Mouse (Mus musculus) ES-CJ7 (cell line): ENCODE results near the gene Camta1.

Source experiments
- DNase-seq: peaks from one replicate; pipeline ENCODE4 v3.0.0; 2011; ENCODE audit warnings: low read depth, low spot score

The Camta1 gene

DNA sequence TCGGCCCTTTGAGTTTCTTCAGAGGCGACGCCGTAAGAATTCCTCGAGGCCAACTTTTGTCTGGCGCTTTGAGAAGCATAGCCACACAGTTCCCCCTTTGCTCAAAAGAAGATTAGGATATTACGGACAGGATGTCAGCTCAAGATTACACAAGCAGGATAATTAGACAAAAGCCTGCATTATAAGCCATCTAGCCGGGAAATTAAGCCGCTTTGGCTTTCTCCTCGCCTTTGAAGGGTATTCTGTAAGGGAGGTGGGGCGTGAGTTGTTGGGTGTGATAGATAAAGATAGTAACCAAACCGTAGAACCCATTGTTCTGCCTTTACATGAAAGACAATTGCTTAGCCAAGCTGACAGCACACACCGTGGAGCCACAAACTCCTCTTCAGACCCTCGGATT is 579.6 kb downstream of the Camta1 start:
- DNase-seq = no peak

DNA sequence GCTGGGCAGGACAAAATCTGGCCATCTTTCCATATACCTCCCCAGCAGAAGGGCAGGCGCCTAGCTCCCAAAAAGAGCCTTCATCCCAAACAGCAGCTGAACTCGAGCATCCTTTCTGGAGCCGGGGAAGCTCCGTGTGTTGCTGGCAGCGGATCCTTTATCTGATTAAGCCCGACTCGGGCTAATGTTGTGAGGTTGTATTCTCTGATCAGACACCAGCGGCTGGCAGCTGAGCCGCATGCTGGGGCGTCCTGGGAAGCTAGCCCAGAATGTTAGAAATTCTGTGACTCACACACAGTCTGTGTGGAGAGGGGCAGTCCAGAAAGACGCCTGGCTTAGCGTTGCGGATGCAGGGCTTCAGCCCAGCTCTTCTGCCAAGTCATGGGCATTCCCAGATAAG is 586.4 kb downstream of the Camta1 start:
- DNase-seq = no peak

- no peak for DNase-seq
Observed at GRCm38 (mm10) chr4:151263786-151264414, 597.8 kb downstream of the Camta1 start.

GRCm38 (mm10) chr4:151263052-151263451 is 598.6 kb downstream of the Camta1 start:
- no peak for DNase-seq

DNA sequence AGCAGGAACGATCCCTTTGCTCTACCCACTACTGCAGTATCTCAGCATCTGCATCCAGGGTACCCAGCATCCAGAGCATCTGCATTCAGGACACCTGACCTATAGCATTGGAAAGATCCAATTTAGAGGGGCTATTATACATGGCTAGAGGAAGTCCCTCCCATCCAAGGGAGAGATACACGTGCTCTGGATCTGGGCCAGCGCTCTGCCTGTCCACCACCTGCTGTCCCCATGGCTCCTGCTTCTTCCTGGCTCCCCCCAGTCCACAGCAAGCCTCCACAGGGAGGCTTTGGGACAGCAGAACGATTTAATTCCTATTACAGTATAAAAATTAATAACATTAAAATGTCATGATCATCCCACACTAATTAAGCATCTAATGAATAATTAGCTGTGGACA is 605.1 kb downstream of the Camta1 start:
- DNase-seq = no peak

- DNase-seq = no peak
Observed at GRCm38 (mm10) chr4:151250824-151251223, 610.9 kb downstream of the Camta1 start.

DNA sequence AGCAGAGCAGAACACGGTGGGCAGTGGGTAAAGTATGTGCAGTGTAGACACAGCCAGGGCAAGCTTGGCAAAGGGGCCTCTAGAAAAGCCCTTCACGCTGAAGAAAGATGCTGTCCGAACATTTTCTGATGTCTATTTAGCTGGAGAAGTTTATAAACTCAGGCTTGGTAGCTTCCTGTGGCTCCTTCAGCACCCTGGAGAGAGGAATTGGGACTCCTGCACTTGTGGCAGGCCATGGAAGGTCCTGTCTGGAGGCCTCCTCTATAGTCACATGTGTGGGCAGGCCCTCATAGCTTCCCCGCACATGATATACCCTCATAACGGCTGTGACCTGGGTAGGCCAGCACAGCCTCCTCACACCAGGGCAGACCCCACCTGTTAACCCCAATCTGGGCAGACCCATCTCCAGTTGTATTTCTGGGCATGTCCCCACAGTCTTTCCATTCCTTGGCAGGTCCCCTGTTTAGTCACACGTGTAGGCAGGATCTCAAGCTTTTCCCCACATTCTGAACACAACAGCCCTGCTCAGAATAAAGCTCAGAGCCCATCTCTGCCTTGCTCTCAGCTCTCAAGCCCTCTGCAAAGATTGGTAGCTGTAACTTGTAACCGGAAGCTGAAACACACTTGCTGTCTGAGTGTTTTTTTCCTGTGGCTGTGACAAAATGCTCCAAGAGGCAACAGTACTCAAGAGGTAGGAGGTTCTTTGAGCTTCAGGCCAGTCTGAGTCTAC is 616.4 kb downstream of the Camta1 start:
- no peak for DNase-seq

DNA sequence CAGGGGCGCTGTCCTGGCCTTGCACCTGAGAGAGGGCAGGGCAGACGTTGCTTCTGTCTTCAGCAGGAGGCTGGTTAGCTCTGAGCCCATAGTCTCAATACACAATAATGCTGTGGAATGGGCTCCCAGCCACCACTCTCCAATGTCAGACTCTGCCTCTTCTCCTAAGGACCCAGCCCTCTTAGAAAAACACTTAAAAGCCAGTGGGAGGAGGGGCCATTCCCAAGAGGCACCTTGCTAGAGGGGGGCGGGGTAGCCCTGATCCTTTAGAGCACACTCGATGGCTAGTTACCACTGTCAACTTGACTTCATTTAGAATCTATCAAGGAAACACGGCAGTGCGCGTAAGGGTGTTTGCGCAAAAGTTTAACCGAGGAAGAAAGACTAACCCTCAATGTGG is 618.2 kb downstream of the Camta1 start:
- peak; percentile 49 for DNase-seq

DNA sequence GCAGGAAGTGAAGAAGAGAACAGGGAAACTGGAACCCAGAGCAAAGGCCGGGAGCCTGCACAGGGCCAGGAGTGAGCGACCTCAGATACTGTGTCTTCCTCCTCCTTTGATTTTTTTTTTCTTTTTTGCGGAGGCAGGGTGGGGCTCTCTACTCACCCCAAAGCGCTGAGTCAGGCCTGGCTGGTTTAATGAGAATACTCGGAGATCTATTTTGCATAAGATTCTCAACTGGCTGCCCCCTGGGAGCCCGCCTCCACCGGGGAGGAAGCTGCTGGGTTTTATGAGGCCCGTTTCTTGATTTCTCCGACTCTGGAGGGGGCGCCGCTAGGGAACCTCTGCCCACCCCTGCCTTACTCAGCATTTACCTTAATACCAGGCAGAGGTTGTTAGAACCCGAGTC is 618.9 kb downstream of the Camta1 start:
- DNase-seq = peak; percentile 60

- peak; percentile 66 for DNase-seq
Observed at GRCm38 (mm10) chr4:151240465-151240864, 621.2 kb downstream of the Camta1 start.

DNA sequence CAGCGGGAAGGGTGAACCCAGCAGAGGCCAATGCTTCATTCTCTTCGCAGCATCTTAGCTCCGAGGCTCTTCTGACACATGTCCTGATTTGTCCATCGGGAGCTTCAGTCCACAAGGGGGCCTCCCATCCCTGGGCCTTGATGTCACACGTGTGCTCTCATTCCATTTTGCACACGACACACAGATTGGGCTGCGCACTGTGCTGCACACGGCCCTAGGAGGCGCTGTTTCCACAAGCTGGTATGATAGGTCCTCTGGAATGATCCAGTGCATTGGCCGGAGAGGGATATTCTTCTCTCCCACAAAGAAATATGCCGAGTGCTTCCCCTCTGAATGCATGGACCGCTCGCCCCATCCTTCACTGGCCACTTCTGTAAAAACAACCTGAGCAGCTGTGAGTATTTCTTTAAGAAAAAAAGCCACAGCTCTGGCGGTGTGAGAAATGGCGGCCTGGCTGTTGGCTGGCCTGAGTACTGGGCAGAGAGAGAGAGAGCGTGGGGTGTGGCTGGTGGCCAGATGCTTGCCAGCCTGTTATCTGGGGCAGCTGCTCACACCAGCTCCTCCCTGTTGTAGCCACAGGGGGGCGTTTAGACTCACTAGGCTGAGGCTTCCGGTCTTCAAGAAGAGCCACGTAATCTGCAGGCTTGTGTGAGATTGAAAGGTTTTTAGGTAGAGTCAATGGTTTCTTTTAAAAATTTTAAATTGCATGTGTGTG is 622.5 kb downstream of the Camta1 start:
- DNase-seq = peak; percentile 49

- DNase-seq = no peak
Observed at GRCm38 (mm10) chr4:151237501-151237900, 624.2 kb downstream of the Camta1 start.

GRCm38 (mm10) chr4:151234981-151235380 is 626.7 kb downstream of the Camta1 start:
- DNase-seq = no peak

DNA sequence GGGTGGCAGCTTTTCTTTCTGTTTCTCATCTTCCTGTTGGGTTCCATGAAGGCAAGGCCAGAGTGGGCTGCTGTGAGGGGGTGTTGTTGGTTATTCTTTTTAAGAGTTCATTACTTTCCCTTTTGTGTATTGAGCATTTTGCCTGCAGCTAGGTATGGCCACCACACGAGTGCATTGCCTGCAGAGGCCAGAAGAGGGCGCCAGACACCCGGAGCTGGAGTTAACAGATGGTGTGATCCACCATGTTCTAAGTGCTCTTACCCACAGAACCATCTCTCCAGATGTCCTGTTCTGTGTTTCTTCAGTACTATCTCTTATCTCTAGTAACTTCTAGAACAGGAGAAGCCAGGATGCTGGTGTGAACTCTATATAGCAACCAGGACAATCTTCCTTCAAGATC is 629.6 kb downstream of the Camta1 start:
- peak; percentile 52 for DNase-seq

DNA sequence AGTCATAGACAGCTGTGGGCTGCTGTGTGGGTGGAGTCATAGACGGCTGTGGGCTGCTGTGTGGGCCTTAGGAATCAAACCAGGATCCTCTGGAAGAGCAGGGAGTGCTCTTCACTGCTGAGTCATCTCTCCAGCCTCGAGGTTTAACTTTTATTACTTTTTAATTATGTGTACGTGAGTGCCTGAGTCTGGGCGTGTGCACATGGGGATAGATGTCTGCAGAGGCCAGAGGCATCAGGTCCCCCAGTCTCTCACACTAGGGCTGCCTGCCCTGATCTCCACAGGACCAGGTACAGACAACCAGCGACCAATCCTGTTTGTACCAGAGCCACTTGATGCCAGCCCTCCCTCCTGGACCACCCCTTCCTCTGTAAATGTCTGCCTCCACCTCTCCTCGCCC is 632.6 kb downstream of the Camta1 start:
- DNase-seq = no peak

GRCm38 (mm10) chr4:151226496-151226895 is 635.2 kb downstream of the Camta1 start:
- DNase-seq = no peak

- DNase-seq = no peak
Observed at GRCm38 (mm10) chr4:151224017-151224416, 637.7 kb downstream of the Camta1 start.

- DNase-seq = no peak
Observed at GRCm38 (mm10) chr4:151223263-151223996, 638.2 kb downstream of the Camta1 start.

DNA sequence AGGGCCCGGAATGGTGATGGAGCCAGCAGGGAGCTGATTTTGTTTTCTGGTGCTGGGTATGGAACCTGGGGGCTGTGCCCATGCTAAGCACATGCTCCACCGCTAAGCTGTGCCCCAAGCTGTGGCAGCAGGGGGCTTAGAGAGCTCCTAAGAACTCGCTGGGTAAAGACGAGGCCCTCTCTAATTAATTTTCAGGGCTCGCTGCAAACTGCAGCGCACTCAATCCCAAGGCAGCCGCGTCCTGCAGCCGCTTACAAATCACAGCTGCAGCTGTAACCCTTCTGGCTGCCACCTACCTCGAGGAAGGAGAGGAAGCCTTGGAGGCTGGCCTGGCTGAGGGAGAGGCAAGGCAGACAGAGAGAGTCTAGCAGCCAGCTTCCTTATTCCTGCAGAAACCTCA is 639.0 kb downstream of the Camta1 start:
- DNase-seq = no peak

GRCm38 (mm10) chr4:151216553-151217292 is 645.0 kb downstream of the Camta1 start:
- peak; percentile 27 for DNase-seq

DNA sequence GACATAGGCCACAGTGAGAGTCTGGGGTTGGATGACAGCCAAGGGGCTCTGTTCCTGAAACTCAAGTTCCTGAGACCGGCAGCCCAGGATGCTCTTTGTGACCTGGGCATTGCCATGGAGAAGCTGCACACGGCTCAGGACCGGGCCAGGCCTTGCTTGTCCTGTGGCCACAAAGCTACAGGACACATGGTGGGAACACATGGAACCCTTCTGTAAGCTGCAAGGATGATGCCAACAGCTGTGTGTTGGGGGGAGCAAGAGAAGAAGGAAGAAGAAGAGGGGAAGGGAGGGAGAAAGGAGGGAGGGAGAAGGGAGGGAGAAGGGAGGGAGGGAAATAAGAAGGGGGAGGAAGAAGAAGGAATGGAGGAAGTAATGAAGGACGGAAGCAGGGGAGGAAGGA is 645.8 kb downstream of the Camta1 start:
- DNase-seq = no peak
